Mouse (Mus musculus) neural tube, embryonic 11.5 days (tissue): ENCODE results near the gene Crygb. TPM values are rescaled to one million over a fixed set of nuclear protein-coding genes. Genes with fewer than 3 reads are reported as not detected.

Experiments used
- ATAC-seq: fragments of 200-750 bp; cut with Nextera tagmentation; 2 replicates; pipeline ENCODE4 v1.8.0; 2017; ENCODE audit warnings: moderate number of reproducible peaks, mild to moderate bottlenecking, moderate TSS enrichment, moderate library complexity; ENCODE audit not compliant: insufficient read depth, low FRiP score, low TSS enrichment
- DNase-seq: peaks from one replicate; pipeline ENCODE4 v3.0.0-alpha.2; 2015; ENCODE audit warnings: low spot score
- H3K27ac ChIP-seq: fragments of 300-500 bp; sonication (generic); 2 replicates; pipeline ENCODE4 v1.5.1; 2014; ENCODE audit warnings: low read depth, mild to moderate bottlenecking, low read length
- H3K27me3 ChIP-seq: fragments of 300-500 bp; sonication (generic); 2 replicates; pipeline ENCODE4 v1.6.1; 2014; ENCODE audit warnings: mild to moderate bottlenecking, low read length, mixed read lengths; ENCODE audit not compliant: control insufficient read depth, insufficient read depth
- H3K36me3 ChIP-seq: fragments of 300-500 bp; sonication (generic); 2 replicates; pipeline ENCODE4 v1.6.1; 2014; ENCODE audit warnings: mild to moderate bottlenecking, low read length, moderate library complexity, mixed read lengths; ENCODE audit not compliant: control insufficient read depth, insufficient read depth
- H3K4me1 ChIP-seq: fragments of 300-500 bp; sonication (generic); 2 replicates; pipeline ENCODE4 v1.6.1; 2014; ENCODE audit warnings: low read length, mixed read lengths; ENCODE audit not compliant: control insufficient read depth, insufficient read depth
- H3K4me2 ChIP-seq: fragments of 300-500 bp; sonication (generic); 2 replicates; pipeline ENCODE4 v1.6.1; 2014; ENCODE audit warnings: low read depth, mild to moderate bottlenecking, moderate library complexity
- H3K4me3 ChIP-seq: fragments of 300-500 bp; sonication (generic); 2 replicates; pipeline ENCODE4 v1.5.1; 2014; ENCODE audit warnings: low read depth, low read length
- H3K9ac ChIP-seq: fragments of 300-500 bp; sonication (generic); 2 replicates; pipeline ENCODE4 v1.6.1; 2014; ENCODE audit warnings: mild to moderate bottlenecking, low read length
- H3K9me3 ChIP-seq: fragments of 300-500 bp; sonication (generic); 2 replicates; pipeline ENCODE4 v1.6.1; 2016; ENCODE audit warnings: low read length; ENCODE audit not compliant: control insufficient read depth
- polyA plus RNA-seq: library from polyadenylated mRNA; unstranded; fragments of >200 nt; fragmentation: Nextera tagmentation; extraction: Ambion mirVana; gene quantifications from 2 replicates; pipeline ENCODE4 v1.2.1, GENCODE M21; 2014

Gene Crygb
- polyA plus RNA-seq, 1 experiment from 2014 or later = not detected

DNA sequence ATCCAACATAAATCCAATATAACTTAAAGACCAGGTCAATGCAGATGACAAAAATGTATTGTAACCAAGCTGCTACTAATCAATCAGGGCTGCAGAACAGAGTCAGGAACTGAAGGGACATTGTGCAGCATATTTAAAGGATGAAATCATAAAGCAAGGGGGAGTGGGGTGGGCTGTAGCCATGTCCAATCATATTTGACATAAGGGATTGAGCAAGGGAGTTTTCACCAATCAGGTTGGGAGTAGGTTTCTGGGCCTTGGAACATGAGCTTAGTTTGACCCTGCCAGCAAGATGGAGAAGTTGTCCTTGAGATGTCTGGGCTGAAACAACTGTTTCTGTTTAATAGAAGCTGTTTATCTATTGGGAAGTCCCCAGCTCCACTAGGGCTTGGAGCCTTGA lies 49.4 kb downstream of the Crygb start, which contains the start of gene Akr1cl:
Gene Akr1cl, minus strand, starts transcription at position 119 of the 400 bp plus-strand sequence.
- ATAC-seq (no peak), DNase-seq (no peak)
- Histone ChIP-seq H3K27ac (no peak within 1 kb of the TSS), H3K27me3 (no peaks in the 10 kb centered on the region), H3K4me1 (no peaks in the 10 kb centered on the region), H3K9ac (no peak within 1 kb of the TSS), H3K4me2 (no peak within 1 kb of the TSS), H3K9me3 (no peaks in the 10 kb centered on the region), H3K36me3 (no peaks in the 10 kb centered on the region), H3K4me3 (no peak within 1 kb of the TSS)

Other genes starting within 250 kb of the Crygb start
- gene Plekhm3, start 125.5 kb downstream of the Crygb start, polyA plus RNA-seq = 8.4 and 10.1 TPM in 2 replicates
- 0.58 TPM in 1 of 2 replicates, not detected in the other for gene Akr1cl, start 49.5 kb downstream of the Crygb start, polyA plus RNA-seq
- not detected in 2 replicates for gene Cryge, start 31.1 kb downstream of the Crygb start, polyA plus RNA-seq
- gene Crygd, start 18.8 kb downstream of the Crygb start, polyA plus RNA-seq = not detected in 2 replicates
- gene Crygc, start 8.6 kb downstream of the Crygb start, polyA plus RNA-seq = not detected in 2 replicates
- not detected in 2 replicates for gene Cryga, start 21.1 kb upstream of the Crygb start, polyA plus RNA-seq
- gene Gm28845, start 37.3 kb upstream of the Crygb start, polyA plus RNA-seq = not detected in 2 replicates
- gene D630023F18Rik, start 40.9 kb upstream of the Crygb start, polyA plus RNA-seq = 0.18 TPM in 1 of 2 replicates, not detected in the other
- 405 and 436 TPM in 2 replicates for gene Idh1, start 104.2 kb upstream of the Crygb start, polyA plus RNA-seq
- gene Pikfyve, start 104.4 kb upstream of the Crygb start, polyA plus RNA-seq = 20.6 TPM in 2 replicates
- gene Pth2r, start 199.8 kb upstream of the Crygb start, polyA plus RNA-seq = 3.0 and 3.3 TPM in 2 replicates